Mouse (Mus musculus): ENCODE measurements around the gene Stam2. TPM values are rescaled to one million over a fixed set of nuclear protein-coding genes. Genes with fewer than 3 reads are reported as not detected.

Stam2 gene
- total and polyA plus RNA-seq, 2 experiments from 2014 or later, result 27.3 to 27.5 TPM

DNA sequence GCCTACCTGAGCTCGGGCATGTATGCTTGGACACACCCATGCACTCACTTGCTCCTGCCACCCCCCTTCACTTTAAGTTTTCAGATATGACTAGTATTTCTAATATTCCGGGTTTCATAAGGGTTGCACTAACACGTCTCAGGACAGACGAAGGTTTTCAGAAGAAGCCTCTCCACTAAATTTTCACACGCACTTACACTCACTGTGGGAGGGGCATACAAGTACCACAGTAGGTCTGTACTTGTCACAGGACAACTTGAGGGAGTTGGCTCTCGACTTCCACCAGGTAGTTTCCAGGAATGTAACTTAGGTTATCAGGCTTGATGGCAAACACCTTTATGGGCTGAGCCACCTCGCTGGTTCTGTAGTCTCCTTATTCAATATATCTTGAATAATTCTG lies 8.4 kb downstream of the Stam2 start:
- Histone ChIP-seq H3K9ac (replicated peaks; ENCODE audit: low read length, poor library complexity, severe bottlenecking) (no peak overlapping the region), H3K4me3 (ENCODE audit: low read depth, low read length) (no peak overlapping the region), H3K4me1 (ENCODE audit: insufficient read depth, low read length) (no peaks in the 10 kb centered on the region), H3K4me2 (ENCODE audit: low read depth, low read length, poor library complexity, severe bottlenecking) (no peak overlapping the region), H3K27ac (ENCODE audit: low read depth, low read length) (no peak overlapping the region), H3K9me3 (ENCODE audit: low read length) (no peaks in the 10 kb centered on the region), H3K36me3 (ENCODE audit: insufficient read depth, low read length) (0 out of 2 replicates have a peak, but pooled peaks cover 2% of the 10 kb centered on the region), H3K27me3 (ENCODE audit: insufficient read depth, low read length) (no peaks in the 10 kb centered on the region)
- TF ChIP-seq CTCF (IDR thresholded peaks at IDR 0.05), result no peak
- WGBS, result 95% methylated on average over 7 of the region's 7 CpGs
- DNase-seq (ENCODE audit: low spot score), result no peak
- ATAC-seq (ENCODE audit: low FRiP score), result no peak

GRCm38 (mm10) chr2:52732611-52733010 lies 9.5 kb downstream of the Stam2 start:
- no peak overlapping the region for H3K4me3 ChIP-seq (ENCODE audit: low read depth, low read length)
- no peak for TF ChIP-seq CTCF (IDR thresholded peaks at IDR 0.05)
- 0 out of 2 replicates have a peak, but pooled peaks cover 2% of the 10 kb centered on the region for H3K36me3 ChIP-seq (ENCODE audit: insufficient read depth, low read length)
- no peak overlapping the region for H3K4me2 ChIP-seq (ENCODE audit: low read depth, low read length, poor library complexity, severe bottlenecking)
- no peaks in the 10 kb centered on the region for H3K27me3 ChIP-seq (ENCODE audit: insufficient read depth, low read length)
- no peaks in the 10 kb centered on the region for H3K9me3 ChIP-seq (ENCODE audit: low read length)
- 92% methylated on average over 7 of the region's 7 CpGs for WGBS
- DNase-seq (ENCODE audit: low spot score) (no peak), ATAC-seq (ENCODE audit: low FRiP score) (no peak)
- H3K9ac ChIP-seq (replicated peaks; ENCODE audit: low read length, poor library complexity, severe bottlenecking), result no peak overlapping the region
- no peak overlapping the region for H3K27ac ChIP-seq (ENCODE audit: low read depth, low read length)
- H3K4me1 ChIP-seq (ENCODE audit: insufficient read depth, low read length), result no peaks in the 10 kb centered on the region

DNA sequence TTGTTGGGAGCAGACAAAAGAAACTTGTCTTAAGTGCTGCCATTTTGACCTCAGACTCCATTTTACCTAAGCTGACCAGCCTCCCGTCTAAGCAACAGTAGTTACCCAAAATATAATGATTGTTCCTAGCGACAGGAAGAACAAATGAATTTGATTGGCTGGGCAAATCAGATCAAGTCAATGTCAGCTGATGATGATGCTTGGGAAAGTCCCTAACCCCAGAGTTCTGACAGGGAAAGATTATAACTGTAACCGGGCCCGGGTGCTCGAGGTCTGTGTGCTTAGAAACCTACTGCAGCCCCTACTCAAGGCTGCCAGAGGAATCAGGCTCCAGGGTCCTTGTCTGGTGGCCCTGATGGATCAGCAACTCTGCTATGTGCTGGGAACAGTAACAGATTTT lies 10.1 kb downstream of the Stam2 start:
- no peak for TF ChIP-seq CTCF (IDR thresholded peaks at IDR 0.05)
- H3K27ac ChIP-seq (ENCODE audit: low read depth, low read length), result no peak overlapping the region
- 0 out of 2 replicates have a peak, but pooled peaks cover 2% of the 10 kb centered on the region for H3K36me3 ChIP-seq (ENCODE audit: insufficient read depth, low read length)
- 83% methylated on average over 5 of the region's 5 CpGs for WGBS
- no peaks in the 10 kb centered on the region for H3K9me3 ChIP-seq (ENCODE audit: low read length)
- no peaks in the 10 kb centered on the region for H3K27me3 ChIP-seq (ENCODE audit: insufficient read depth, low read length)
- DNase-seq (ENCODE audit: low spot score) (no peak), ATAC-seq (ENCODE audit: low FRiP score) (no peak)
- no peaks in the 10 kb centered on the region for H3K4me1 ChIP-seq (ENCODE audit: insufficient read depth, low read length)
- no peak overlapping the region for H3K4me3 ChIP-seq (ENCODE audit: low read depth, low read length)
- H3K4me2 ChIP-seq (ENCODE audit: low read depth, low read length, poor library complexity, severe bottlenecking), result no peak overlapping the region
- no peak overlapping the region for H3K9ac ChIP-seq (replicated peaks; ENCODE audit: low read length, poor library complexity, severe bottlenecking)

DNA sequence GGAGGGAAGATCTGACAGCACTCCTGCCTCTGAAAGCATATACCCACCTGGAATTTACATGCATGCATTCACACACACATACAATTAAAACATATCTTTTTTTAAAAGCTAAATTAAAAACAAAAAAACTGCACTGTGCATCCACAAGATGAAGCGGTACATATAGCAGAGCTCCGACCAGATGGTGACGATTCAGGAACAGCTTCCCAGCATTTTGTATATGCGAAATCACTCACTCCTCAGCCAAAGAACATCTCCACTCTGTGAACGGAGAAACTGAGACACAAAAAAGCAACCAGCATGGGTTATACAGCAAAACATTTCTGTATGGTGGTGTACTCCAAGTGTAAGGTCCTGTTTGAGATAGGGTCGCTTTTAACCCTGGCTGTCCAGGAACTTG lies 11.2 kb downstream of the Stam2 start:
- ATAC-seq (ENCODE audit: low FRiP score) (no peak), DNase-seq (ENCODE audit: low spot score) (no peak)
- H3K4me2 ChIP-seq (ENCODE audit: low read depth, low read length, poor library complexity, severe bottlenecking), result no peak overlapping the region
- WGBS, result 95% methylated on average over 6 of the region's 6 CpGs
- TF ChIP-seq CTCF (IDR thresholded peaks at IDR 0.05), result no peak
- no peaks in the 10 kb centered on the region for H3K27me3 ChIP-seq (ENCODE audit: insufficient read depth, low read length)
- H3K27ac ChIP-seq (ENCODE audit: low read depth, low read length), result no peak overlapping the region
- H3K36me3 ChIP-seq (ENCODE audit: insufficient read depth, low read length), result 0 out of 2 replicates have a peak, but pooled peaks cover 2% of the 10 kb centered on the region
- H3K4me3 ChIP-seq (ENCODE audit: low read depth, low read length), result no peak overlapping the region
- no peaks in the 10 kb centered on the region for H3K9me3 ChIP-seq (ENCODE audit: low read length)
- no peak overlapping the region for H3K9ac ChIP-seq (replicated peaks; ENCODE audit: low read length, poor library complexity, severe bottlenecking)
- no peaks in the 10 kb centered on the region for H3K4me1 ChIP-seq (ENCODE audit: insufficient read depth, low read length)

- Histone ChIP-seq H3K36me3 (ENCODE audit: insufficient read depth, low read length) (no peaks in the 10 kb centered on the region), H3K27me3 (ENCODE audit: insufficient read depth, low read length) (no peaks in the 10 kb centered on the region), H3K4me3 (ENCODE audit: low read depth, low read length) (no peak overlapping the region), H3K27ac (ENCODE audit: low read depth, low read length) (no peak overlapping the region), H3K4me2 (ENCODE audit: low read depth, low read length, poor library complexity, severe bottlenecking) (no peak overlapping the region), H3K9me3 (ENCODE audit: low read length) (no peaks in the 10 kb centered on the region), H3K4me1 (ENCODE audit: insufficient read depth, low read length) (no peaks in the 10 kb centered on the region), H3K9ac (replicated peaks; ENCODE audit: low read length, poor library complexity, severe bottlenecking) (no peak overlapping the region)
- no peak for TF ChIP-seq CTCF (IDR thresholded peaks at IDR 0.05)
- 38% methylated on average over 13 of the region's 13 CpGs for WGBS
- DNase-seq (ENCODE audit: low spot score), result no peak
- ATAC-seq (ENCODE audit: low FRiP score), result no peak
Measured at GRCm38 (mm10) chr2:52720231-52721025, 21.7 kb downstream of the Stam2 start.

GRCm38 (mm10) chr2:52717076-52717475 lies 25.0 kb downstream of the Stam2 start:
- Histone ChIP-seq H3K4me3 (ENCODE audit: low read depth, low read length) (no peak overlapping the region), H3K27me3 (ENCODE audit: insufficient read depth, low read length) (no peaks in the 10 kb centered on the region), H3K9ac (replicated peaks; ENCODE audit: low read length, poor library complexity, severe bottlenecking) (no peak overlapping the region), H3K4me2 (ENCODE audit: low read depth, low read length, poor library complexity, severe bottlenecking) (no peak overlapping the region), H3K4me1 (ENCODE audit: insufficient read depth, low read length) (no peaks in the 10 kb centered on the region), H3K9me3 (ENCODE audit: low read length) (no peaks in the 10 kb centered on the region), H3K36me3 (ENCODE audit: insufficient read depth, low read length) (peaks cover 9% of the 10 kb centered on the region; the same call in 1 of the 2 replicates), H3K27ac (ENCODE audit: low read depth, low read length) (no peak overlapping the region)
- ATAC-seq (ENCODE audit: low FRiP score) (no peak), DNase-seq (ENCODE audit: low spot score) (no peak)
- WGBS, result 96% methylated on average over 5 of the region's 5 CpGs
- TF ChIP-seq CTCF (IDR thresholded peaks at IDR 0.05), result no peak
